Mouse (Mus musculus) lung, postnatal 0 days (tissue): ENCODE measurements around the gene Bcl2l1. TPM values are rescaled to one million over a fixed set of nuclear protein-coding genes. Genes with fewer than 3 reads are reported as not detected.

Experiments
- ATAC-seq: fragments of 200-750 bp; cut with Nextera tagmentation; 2 replicates; pipeline ENCODE4 v1.8.0; 2017; ENCODE audit warnings: moderate library complexity
- DNase-seq: peaks from one replicate; pipeline ENCODE4 v3.0.0-alpha.2; 2016; ENCODE audit warnings: low spot score
- H3K27ac ChIP-seq: fragments of 300-500 bp; sonication (generic); 2 replicates; pipeline ENCODE4 v1.5.1; 2014; ENCODE audit warnings: antibody characterized with exemption, mild to moderate bottlenecking, low read length, mixed read lengths
- H3K27me3 ChIP-seq: fragments of 300-500 bp; sonication (generic); replicated peaks from 2 replicates; pipeline ENCODE4 v1.6.1; 2014; ENCODE audit warnings: low read length, mixed read lengths; ENCODE audit not compliant: insufficient read depth
- H3K36me3 ChIP-seq: fragments of 300-500 bp; sonication (generic); 2 replicates; pipeline ENCODE4 v1.6.1; 2014; ENCODE audit warnings: low read length, mixed read lengths; ENCODE audit not compliant: insufficient read depth
- H3K4me1 ChIP-seq: fragments of 300-500 bp; sonication (generic); 2 replicates; pipeline ENCODE4 v1.6.1; 2014; ENCODE audit warnings: antibody characterized with exemption, low read depth, low read length, mixed read lengths; ENCODE audit not compliant: insufficient read depth
- H3K4me2 ChIP-seq: fragments of 300-500 bp; sonication (generic); replicated peaks from 2 replicates; pipeline ENCODE4 v1.6.1; 2014; ENCODE audit warnings: low read depth, mild to moderate bottlenecking, low read length, moderate library complexity, mixed read lengths
- H3K4me3 ChIP-seq: fragments of 300-500 bp; sonication (generic); 2 replicates; pipeline ENCODE4 v1.5.1; 2014; ENCODE audit warnings: low read depth, low read length
- H3K9ac ChIP-seq: fragments of 300-500 bp; sonication (generic); replicated peaks from 2 replicates; pipeline ENCODE4 v1.6.1; 2014; ENCODE audit warnings: low read depth, mild to moderate bottlenecking
- H3K9me3 ChIP-seq: fragments of 300-500 bp; sonication (generic); 2 replicates; pipeline ENCODE4 v1.6.1; 2016; ENCODE audit warnings: low read length, mixed read lengths
- CTCF ChIP-seq: IDR thresholded peaks from 2 replicates; pipeline ENCODE4 v1.5.1; 2016; ENCODE audit warnings: antibody characterized with exemption, mild to moderate bottlenecking
- EP300 ChIP-seq: IDR thresholded peaks from 2 replicates; pipeline ENCODE4 v1.6.1; 2016; ENCODE audit warnings: antibody characterized with exemption, mild to moderate bottlenecking, control low read depth
- WGBS: fragments of 180-500 bp; shearing (Covaris S2); extraction: QIAGEN DNeasy Blood & Tissue Kit; methylation state at CpG from one replicate; pipeline ENCODE4 v1.1.7; 2014; 5-methylcytosine and 5-hydroxymethylcytosine counted together
- polyA plus RNA-seq: library from polyadenylated mRNA; unstranded; fragments of >200 nt; fragmentation: Nextera tagmentation; extraction: Ambion mirVana; gene quantifications from 2 replicates; pipeline ENCODE4 v1.2.1, GENCODE M21; 2015

Bcl2l1 gene
- polyA plus RNA-seq, result 100 and 103 TPM in 2 replicates

DNA sequence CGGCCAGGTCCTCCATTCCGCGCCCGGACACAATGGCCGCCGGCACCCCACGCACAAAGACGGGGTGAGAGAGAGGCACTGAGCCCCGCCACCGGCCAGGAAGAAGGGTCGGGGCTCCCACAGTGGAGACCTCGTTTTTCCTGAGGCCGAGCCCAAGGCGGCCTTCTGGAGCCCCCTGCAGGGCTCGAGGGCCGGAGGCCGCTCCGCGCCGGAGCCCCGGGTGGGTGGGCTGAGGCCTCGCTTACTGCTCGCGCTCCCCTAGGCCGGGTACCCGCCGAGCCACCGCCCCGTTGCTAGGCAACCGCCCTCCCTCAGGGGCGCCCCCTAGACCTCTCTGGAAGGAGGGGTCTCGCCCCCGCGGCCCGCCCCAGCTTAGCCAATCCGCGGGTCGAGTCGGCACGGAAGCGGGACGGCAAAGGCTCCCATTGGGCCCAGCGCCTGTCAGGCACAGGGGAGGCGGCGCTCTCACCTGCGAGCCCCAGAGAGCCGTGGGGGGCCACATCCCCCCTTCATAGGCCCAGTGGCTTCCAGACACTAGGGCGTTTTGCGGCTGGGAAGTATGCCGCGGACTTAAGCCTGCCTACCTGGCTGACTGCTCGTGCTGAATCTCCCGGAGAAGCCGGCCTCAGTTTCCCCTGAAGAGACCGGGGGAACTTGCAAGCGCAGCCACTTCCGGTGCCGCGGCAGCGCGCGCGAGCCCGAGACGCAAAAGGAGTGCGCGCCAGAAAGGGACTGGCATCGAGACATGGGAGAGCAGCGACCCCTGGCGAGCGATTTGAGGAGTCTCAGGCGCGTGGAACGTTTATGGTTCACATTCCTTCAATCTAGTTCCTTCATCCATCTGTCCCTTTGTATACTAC is at the start of gene Bcl2l1:
Gene Bcl2l1 (minus strand): TSS at position 710 of the 860 bp plus-strand sequence.
- DNase-seq (peak; percentile 98), ATAC-seq (peak; percentile 92)
- H3K27ac ChIP-seq, result peak within 1 kb of the TSS; percentile 99
- no peaks in the 10 kb centered on the region for H3K9me3 ChIP-seq
- 1% methylated on average over 69 of the region's 74 CpGs for WGBS
- peak within 1 kb of the TSS; percentile 87 for H3K9ac ChIP-seq
- H3K36me3 ChIP-seq, result no peaks in the 10 kb centered on the region
- no peaks in the 10 kb centered on the region for H3K27me3 ChIP-seq
- no peak for TF ChIP-seq EP300
- peak; percentile 97 for TF ChIP-seq CTCF
- peak within 1 kb of the TSS; percentile 70 for H3K4me3 ChIP-seq
- H3K4me2 ChIP-seq, result peak within 1 kb of the TSS; percentile 78
- peaks cover 20% of the 10 kb centered on the region for H3K4me1 ChIP-seq

- Histone ChIP-seq H3K4me3 (no peak overlapping the region), H3K36me3 (peaks cover 3% of the 10 kb centered on the region; the same call in 1 of the 2 replicates), H3K4me1 (no peaks in the 10 kb centered on the region), H3K4me2 (no peak overlapping the region), H3K27ac (no peak overlapping the region), H3K27me3 (no peaks in the 10 kb centered on the region), H3K9ac (no peak overlapping the region), H3K9me3 (no peaks in the 10 kb centered on the region)
- 90% methylated on average over 13 of the region's 13 CpGs for WGBS
- DNase-seq (no peak), ATAC-seq (no peak)
- TF ChIP-seq EP300 (no peak), CTCF (no peak)
Measured at GRCm38 (mm10) chr2:152880898-152881297, 49.4 kb upstream of the Bcl2l1 start.

GRCm38 (mm10) chr2:152878239-152878638 is 46.7 kb upstream of the Bcl2l1 start:
- WGBS, result 88% methylated on average over 3 of the region's 3 CpGs
- Histone ChIP-seq H3K4me1 (no peaks in the 10 kb centered on the region), H3K4me2 (no peak overlapping the region), H3K4me3 (no peak overlapping the region), H3K9me3 (no peaks in the 10 kb centered on the region), H3K27ac (no peak overlapping the region), H3K9ac (no peak overlapping the region), H3K36me3 (peaks cover 3% of the 10 kb centered on the region; the same call in 1 of the 2 replicates), H3K27me3 (no peaks in the 10 kb centered on the region)
- no peak for TF ChIP-seq EP300
- TF ChIP-seq CTCF, result no peak
- ATAC-seq (no peak), DNase-seq (no peak)

DNA sequence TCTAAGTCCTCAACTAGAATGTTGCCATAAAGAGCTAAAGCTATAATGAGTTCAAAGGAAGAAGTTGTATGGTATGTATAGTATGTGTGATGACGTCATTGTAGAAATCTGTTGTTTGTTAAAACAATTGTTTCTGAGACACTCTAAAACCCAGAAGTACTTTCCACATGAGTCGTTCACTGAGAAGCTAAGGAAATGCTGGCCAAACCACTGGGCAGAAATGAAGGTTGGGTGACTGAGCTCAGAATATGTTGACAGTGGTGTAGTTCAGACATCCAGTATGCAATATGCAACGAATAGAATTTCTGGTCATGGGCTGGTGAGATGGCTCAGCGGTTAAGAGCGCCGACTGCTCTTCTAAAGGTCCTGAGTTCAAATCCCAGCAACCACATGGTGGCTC is 31.8 kb upstream of the Bcl2l1 start:
- no peaks in the 10 kb centered on the region for H3K27me3 ChIP-seq
- no peaks in the 10 kb centered on the region for H3K9me3 ChIP-seq
- no peak overlapping the region for H3K9ac ChIP-seq
- no peak overlapping the region for H3K27ac ChIP-seq
- 83% methylated on average over 6 of the region's 6 CpGs for WGBS
- ATAC-seq, result no peak
- no peak overlapping the region for H3K4me3 ChIP-seq
- no peak for TF ChIP-seq CTCF
- TF ChIP-seq EP300, result no peak
- no peaks in the 10 kb centered on the region for H3K4me1 ChIP-seq
- H3K4me2 ChIP-seq, result no peak overlapping the region
- no peak for DNase-seq
- peaks cover 3% of the 10 kb centered on the region; the same call in 1 of the 2 replicates for H3K36me3 ChIP-seq

- Histone ChIP-seq H3K36me3 (peaks cover 3% of the 10 kb centered on the region; the same call in 1 of the 2 replicates), H3K4me3 (no peak overlapping the region), H3K4me2 (no peak overlapping the region), H3K4me1 (no peaks in the 10 kb centered on the region), H3K27ac (no peak overlapping the region), H3K27me3 (no peaks in the 10 kb centered on the region), H3K9me3 (no peaks in the 10 kb centered on the region), H3K9ac (no peak overlapping the region)
- TF ChIP-seq CTCF (no peak), EP300 (no peak)
- 81% methylated on average over 3 of the region's 3 CpGs for WGBS
- no peak for ATAC-seq
- no peak for DNase-seq
Measured at GRCm38 (mm10) chr2:152862638-152863037, 31.1 kb upstream of the Bcl2l1 start.

DNA sequence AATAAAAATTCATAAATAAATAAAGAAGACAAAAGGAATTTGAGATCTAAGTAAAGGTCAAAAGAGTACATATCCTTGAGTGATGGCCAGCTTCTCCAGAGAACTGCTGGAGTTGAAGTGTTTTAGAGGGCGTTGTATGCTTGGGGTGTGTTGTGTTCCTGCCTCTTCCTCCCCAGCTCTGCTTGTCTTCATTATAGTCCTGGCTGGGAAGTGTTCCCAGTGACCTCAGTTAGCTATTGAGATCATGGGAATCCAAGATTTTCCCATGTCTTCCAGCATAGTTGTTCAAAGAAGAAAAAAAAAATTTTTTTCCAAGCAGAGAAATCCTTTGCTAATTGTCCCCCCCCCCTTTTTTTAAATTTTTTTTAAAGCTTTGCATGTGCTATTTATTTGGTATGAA is 30.4 kb upstream of the Bcl2l1 start:
- DNase-seq (peak; percentile 17), ATAC-seq (no peak)
- H3K4me3 ChIP-seq, result no peak overlapping the region
- no peak overlapping the region for H3K27ac ChIP-seq
- TF ChIP-seq EP300, result no peak
- no peak for TF ChIP-seq CTCF
- no peaks in the 10 kb centered on the region; the same call in 1 of the 2 replicates for H3K36me3 ChIP-seq
- H3K4me2 ChIP-seq, result no peak overlapping the region
- H3K9me3 ChIP-seq, result no peaks in the 10 kb centered on the region
- 74% methylated on average over 1 of the region's 1 CpGs for WGBS
- no peaks in the 10 kb centered on the region for H3K4me1 ChIP-seq
- H3K27me3 ChIP-seq, result no peaks in the 10 kb centered on the region
- H3K9ac ChIP-seq, result no peak overlapping the region
